Mouse (Mus musculus): ENCODE measurements around the gene Acox3.

GRCm38 (mm10) chr5:35632841-35633240 lies 50.0 kb downstream of the Acox3 start:
- TF ChIP-seq POLR2A (IDR thresholded peaks at IDR 0.05; ENCODE audit: borderline replicate concordance, low read depth, low read length), result no peak
- TF ChIP-seq CTCF (IDR thresholded peaks at IDR 0.05; ENCODE audit: low read depth, low read length), result no peak

Measured in bone marrow macrophage, adult 2 months (primary cell).